Mouse (Mus musculus) thymus, adult 2 months (tissue): ENCODE results near the gene Kctd21.

Experiments used
- CTCF ChIP-seq: fragments of 200-500 bp; IDR thresholded peaks from 2 replicates; pipeline ENCODE4 v1.5.1; 2012; ENCODE audit warnings: mild to moderate bottlenecking, control low read depth, low read length, moderate library complexity, borderline replicate concordance; ENCODE audit not compliant: control insufficient read depth, poor library complexity, insufficient read depth; ENCODE audit errors: extremely low read depth
- POLR2A ChIP-seq: fragments of 200-500 bp; IDR thresholded peaks from 2 replicates; pipeline ENCODE4 v1.6.1; 2012; ENCODE audit warnings: mild to moderate bottlenecking, low read length, control low read depth, moderate library complexity; ENCODE audit not compliant: control insufficient read depth, poor library complexity, insufficient read depth; ENCODE audit errors: extremely low read depth

- TF ChIP-seq CTCF (no peak), POLR2A (no peak)
Observed at GRCm38 (mm10) chr7:97353356-97353755, 21.2 kb downstream of the Kctd21 start.
